Mouse (Mus musculus): Measurements from ENCODE around the gene BC147527. TPM values are rescaled to one million over a fixed set of nuclear protein-coding genes. Genes with fewer than 3 reads are reported as not detected.
"Not testable (repeated sequence)": the region's sequence is repeated elsewhere in the genome, so short reads cannot be mapped to it uniquely, and the experiment has no call there.

BC147527 gene
- polyA plus RNA-seq, 1 experiment: 0.38 TPM

DNA sequence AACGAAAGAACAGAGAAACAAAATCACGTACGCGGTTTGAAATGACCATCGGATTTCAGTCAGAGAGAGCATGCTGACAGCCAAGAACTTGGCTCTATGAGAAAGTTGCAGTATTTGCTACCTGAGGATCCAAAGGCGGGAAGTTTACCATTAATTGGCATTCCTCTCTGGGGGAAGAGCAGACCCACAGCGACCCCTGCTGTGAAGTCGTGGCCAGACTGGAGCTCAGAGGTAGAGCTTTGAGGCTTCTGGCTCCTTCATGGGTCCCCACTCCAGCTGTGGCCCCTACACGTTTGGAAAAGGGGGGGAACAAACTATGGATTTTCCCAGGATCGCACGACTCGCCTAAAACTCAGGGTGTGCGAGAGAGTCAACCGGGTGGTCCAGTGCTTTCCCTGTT is 13.4 kb downstream of the BC147527 start:
- DNase-seq: no peak
- Histone ChIP-seq H3K4me3 (replicated peaks; ENCODE audit: extremely low read depth, low read depth, low read length) (no peak overlapping the region), H3K4me1 (ENCODE audit: control insufficient read depth, insufficient read depth, low read length) (no peaks in the 10 kb centered on the region)
- WGBS: 36% methylated on average over 14 of the region's 14 CpGs
- TF ChIP-seq POLR2A (IDR thresholded peaks at IDR 0.05; ENCODE audit: borderline replicate concordance, extremely low read depth, low read depth, low read length) (no peak), CTCF (IDR thresholded peaks at IDR 0.05; ENCODE audit: insufficient read depth, low read length) (peak; percentile 57)

DNA sequence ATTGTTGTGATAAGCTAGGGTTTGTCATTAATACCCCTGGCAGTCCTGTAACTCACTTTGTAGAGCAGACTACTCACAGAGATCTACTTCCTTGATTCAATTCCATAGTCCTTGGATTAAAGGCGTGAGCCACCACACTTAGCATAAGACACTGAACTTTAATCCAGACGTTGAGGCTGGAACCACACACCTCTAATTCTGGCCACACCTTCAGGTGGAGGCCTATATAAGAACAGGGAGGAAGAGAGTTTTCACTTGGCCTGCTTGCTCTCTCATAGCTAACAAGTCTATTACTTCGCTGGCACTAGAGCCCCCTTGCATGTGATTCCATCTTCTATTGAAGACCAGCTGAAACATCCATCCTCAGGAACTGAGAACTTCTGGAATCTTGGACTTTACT is 16.4 kb downstream of the BC147527 start, which contains the start of gene Tcstv3:
Gene Tcstv3, plus strand, starts transcription at position 301 of the 400 bp plus-strand sequence.
- not testable (repeated sequence) for H3K4me1 ChIP-seq (ENCODE audit: control insufficient read depth, insufficient read depth, low read length); DNase-seq; H3K4me3 ChIP-seq (replicated peaks; ENCODE audit: extremely low read depth, low read depth, low read length)
- WGBS: 65% methylated on average over 3 of the region's 3 CpGs

DNA sequence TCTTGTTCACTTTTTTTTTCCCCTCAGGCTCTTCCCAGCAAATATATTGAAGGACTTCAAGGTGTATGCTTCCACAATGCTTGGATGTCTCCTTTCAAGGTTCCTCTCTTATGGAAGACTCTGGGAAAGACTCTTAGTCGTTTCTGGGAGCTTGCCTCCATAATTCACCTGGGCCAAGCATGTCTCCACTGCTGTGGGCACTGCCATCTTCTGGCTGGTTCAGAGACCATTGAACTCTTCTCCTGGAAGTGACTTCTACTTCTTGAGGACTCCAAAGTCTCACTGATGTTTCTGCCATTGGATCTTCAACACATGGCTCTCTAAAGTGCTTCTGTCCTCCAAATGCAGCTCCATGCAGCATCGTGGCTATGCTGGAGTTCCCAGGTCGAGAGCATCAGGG is 20.0 kb downstream of the BC147527 start:
- no peak for DNase-seq
- 54% methylated on average over 3 of the region's 3 CpGs for WGBS
- Histone ChIP-seq H3K4me3 (replicated peaks; ENCODE audit: extremely low read depth, low read depth, low read length) (no peak overlapping the region), H3K4me1 (ENCODE audit: control insufficient read depth, insufficient read depth, low read length) (no peaks in the 10 kb centered on the region)
- TF ChIP-seq POLR2A (IDR thresholded peaks at IDR 0.05; ENCODE audit: borderline replicate concordance, extremely low read depth, low read depth, low read length): no peak
- no peak for TF ChIP-seq CTCF (IDR thresholded peaks at IDR 0.05; ENCODE audit: insufficient read depth, low read length)

DNA sequence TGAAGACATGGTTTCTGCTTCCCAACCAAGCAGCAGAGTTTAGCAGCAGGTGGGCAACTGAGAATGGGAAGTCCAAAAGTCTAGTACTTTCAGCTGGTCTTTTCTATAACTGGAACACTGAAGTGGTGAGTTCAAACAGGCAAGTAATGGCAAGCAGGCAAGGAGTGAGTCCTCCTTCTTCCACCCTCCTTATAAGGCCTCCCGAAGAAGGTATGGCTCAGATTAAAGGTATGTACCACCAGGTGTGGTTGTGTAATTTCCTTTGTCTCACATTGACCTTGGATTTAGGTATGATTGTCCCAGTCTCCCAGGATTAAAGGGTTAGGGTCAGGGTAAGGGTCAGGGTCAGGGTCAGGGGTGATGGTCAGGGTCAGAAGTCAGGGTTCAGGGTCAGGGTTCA is 20.5 kb downstream of the BC147527 start:
- TF ChIP-seq CTCF (IDR thresholded peaks at IDR 0.05; ENCODE audit: insufficient read depth, low read length): no peak
- TF ChIP-seq POLR2A (IDR thresholded peaks at IDR 0.05; ENCODE audit: borderline replicate concordance, extremely low read depth, low read depth, low read length): no peak
- whole genome bisulfite sequencing: 85% methylated on average over 1 of the region's 1 CpGs
- Histone ChIP-seq H3K4me3 (replicated peaks; ENCODE audit: extremely low read depth, low read depth, low read length) (no peak overlapping the region), H3K4me1 (ENCODE audit: control insufficient read depth, insufficient read depth, low read length) (no peaks in the 10 kb centered on the region)
- no peak for DNase-seq

Other genes with a start within 250 kb of the BC147527 start
- 1.7 and 2.8 TPM in 2 replicates for gene Gm21188, start 248.2 kb upstream of the BC147527 start, polyA plus RNA-seq (2012; rRNA removed)
- not detected in 2 replicates for gene Gm20767, start 160.1 kb upstream of the BC147527 start, polyA plus RNA-seq (2012; rRNA removed)
- gene Gm21818, start 128.0 kb upstream of the BC147527 start, polyA plus RNA-seq (2012; rRNA removed): not detected in 2 replicates
- 0.28 and 0.46 TPM in 2 replicates for gene Gm21762, start 84.4 kb upstream of the BC147527 start, polyA plus RNA-seq (2012; rRNA removed)
- gene Gm21731, start 61.3 kb upstream of the BC147527 start, polyA plus RNA-seq (2012; rRNA removed): not detected in 2 replicates
- gene AF067061, start 37.3 kb upstream of the BC147527 start, polyA plus RNA-seq (2012; rRNA removed): not detected in 2 replicates
- not detected in 2 replicates for gene Tcstv3, start 16.5 kb downstream of the BC147527 start, polyA plus RNA-seq (2012; rRNA removed)

Measured in lung, adult 2 months (tissue).